Mouse (Mus musculus) cerebellum, postnatal 10 days (tissue): Measurements from ENCODE around the gene Defb29.

Experiments
- DNase-seq, 2 experiments: peaks; one replicate each; pipeline ENCODE4 v3.0.0; 2021; ENCODE audit warnings: mixed read lengths in 2 of 2

Gene Defb29

GRCm38 (mm10) chr2:152500204-152500862 is 39.6 kb downstream of the Defb29 start:
- DNase-seq: no peak

- no peak for DNase-seq
Observed at GRCm38 (mm10) chr2:152498020-152498419, 41.9 kb downstream of the Defb29 start.

GRCm38 (mm10) chr2:152493151-152493550 is 46.7 kb downstream of the Defb29 start:
- no peak for DNase-seq

GRCm38 (mm10) chr2:152490038-152490437 is 49.9 kb downstream of the Defb29 start, which contains the start of gene Defb22:
TSS of gene Defb22 (minus strand) at chr2:152490138.
- DNase-seq: no peak
